Mouse (Mus musculus) midbrain, embryonic 12.5 days (tissue): ENCODE results near the gene Abca1. TPM values are rescaled to one million over a fixed set of nuclear protein-coding genes. Genes with fewer than 3 reads are reported as not detected.
A peak's percentile ranks its signal among the peaks of the same experiment; 100 is the strongest.

Experiments
- ATAC-seq: fragments of 200-750 bp; cut with Nextera tagmentation; 2 replicates; pipeline ENCODE4 v1.8.0; 2017; ENCODE audit warnings: low read depth, moderate TSS enrichment, moderate library complexity; ENCODE audit not compliant: low FRiP score
- H3K27ac ChIP-seq: fragments of 300-500 bp; sonication (generic); replicated peaks from 2 replicates; pipeline ENCODE4 v1.5.1; 2016; ENCODE audit warnings: mild to moderate bottlenecking
- H3K27me3 ChIP-seq: fragments of 300-500 bp; sonication (generic); 2 replicates; pipeline ENCODE4 v1.6.1; 2016; ENCODE audit warnings: mild to moderate bottlenecking
- H3K36me3 ChIP-seq: fragments of 300-500 bp; sonication (generic); 2 replicates; pipeline ENCODE4 v1.6.1; 2016
- H3K4me1 ChIP-seq: fragments of 300-500 bp; sonication (generic); 2 replicates; pipeline ENCODE4 v1.6.1; 2016
- H3K4me2 ChIP-seq: fragments of 300-500 bp; sonication (generic); replicated peaks from 2 replicates; pipeline ENCODE4 v1.6.1; 2016; ENCODE audit warnings: mild to moderate bottlenecking, moderate library complexity
- H3K4me3 ChIP-seq: fragments of 300-500 bp; sonication (generic); 2 replicates; pipeline ENCODE4 v1.5.1; 2016; ENCODE audit warnings: mild to moderate bottlenecking
- H3K9ac ChIP-seq: fragments of 300-500 bp; sonication (generic); replicated peaks from 2 replicates; pipeline ENCODE4 v1.6.1; 2016; ENCODE audit warnings: mild to moderate bottlenecking, moderate library complexity
- H3K9me3 ChIP-seq: fragments of 300-500 bp; sonication (generic); 2 replicates; pipeline ENCODE4 v1.6.1; 2016; ENCODE audit warnings: mild to moderate bottlenecking
- WGBS: fragments of 180-500 bp; shearing (Covaris S2); methylation state at CpG from one replicate; pipeline ENCODE4 v1.1.7; 2016; 5-methylcytosine and 5-hydroxymethylcytosine counted together
- polyA plus RNA-seq: library from polyadenylated mRNA; unstranded; fragments of >200 nt; fragmentation: Nextera tagmentation; extraction: Ambion mirVana; gene quantifications from 2 replicates; pipeline ENCODE4 v1.2.1, GENCODE M21; 2016

Abca1 gene
- polyA plus RNA-seq, 1 experiment from 2014 or later = 9.2 TPM

DNA sequence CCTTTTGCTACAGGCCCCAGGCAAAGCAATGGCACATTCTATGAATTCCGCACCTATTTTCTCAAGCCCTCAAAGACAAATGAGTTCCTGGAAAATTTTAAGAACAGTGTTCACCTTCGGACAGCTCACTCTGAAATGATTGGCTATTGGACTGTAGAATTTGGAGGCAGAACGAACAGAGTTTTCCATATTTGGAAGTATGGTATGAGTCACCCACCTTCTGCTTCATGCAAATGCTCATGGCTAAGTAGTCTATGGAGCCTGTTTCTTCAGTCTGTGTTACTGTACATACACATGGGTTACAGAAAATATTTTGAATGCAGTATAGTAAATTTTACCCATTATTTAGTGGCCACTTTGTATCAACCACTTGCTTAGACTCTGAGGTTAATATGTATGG, 144.7 kb downstream of the Abca1 start:
- WGBS = 94% methylated on average over 3 of the region's 3 CpGs
- H3K4me3 ChIP-seq = no peak overlapping the region
- no peak overlapping the region for H3K9ac ChIP-seq
- peaks cover 12% of the 10 kb centered on the region; the same call in 1 of the 2 replicates for H3K9me3 ChIP-seq
- H3K27me3 ChIP-seq = peaks cover 3% of the 10 kb centered on the region; the same call in 1 of the 2 replicates
- H3K27ac ChIP-seq = no peak overlapping the region
- ATAC-seq = no peak
- no peaks in the 10 kb centered on the region for H3K4me1 ChIP-seq
- peaks cover 44% of the 10 kb centered on the region for H3K36me3 ChIP-seq
- H3K4me2 ChIP-seq = no peak overlapping the region

DNA sequence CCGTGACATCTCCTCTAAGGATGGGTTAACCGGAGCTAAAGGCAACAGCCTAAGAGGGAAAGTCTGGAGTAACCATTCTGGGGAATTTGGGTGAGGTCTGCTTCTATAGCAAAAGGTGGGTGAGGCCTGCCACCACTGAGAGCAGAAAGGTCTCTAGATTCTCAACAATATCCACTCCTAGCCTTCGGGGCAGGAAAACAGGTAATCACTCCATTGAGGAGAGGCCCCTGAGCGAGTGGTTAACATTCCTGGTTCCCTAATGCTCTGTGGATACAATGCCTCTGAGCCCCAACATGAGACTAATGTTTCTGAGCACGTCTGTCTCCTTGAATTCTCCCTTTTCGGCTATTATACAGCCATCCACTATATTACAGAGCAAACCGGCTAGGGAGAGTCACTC, 145.3 kb downstream of the Abca1 start:
- H3K4me2 ChIP-seq = no peak overlapping the region
- H3K27ac ChIP-seq = no peak overlapping the region
- WGBS = 95% methylated on average over 7 of the region's 7 CpGs
- no peak overlapping the region for H3K9ac ChIP-seq
- H3K36me3 ChIP-seq = peaks cover 38% of the 10 kb centered on the region
- no peak overlapping the region for H3K4me3 ChIP-seq
- no peak for ATAC-seq
- H3K4me1 ChIP-seq = no peaks in the 10 kb centered on the region
- H3K9me3 ChIP-seq = peaks cover 12% of the 10 kb centered on the region; the same call in 1 of the 2 replicates
- H3K27me3 ChIP-seq = peaks cover 3% of the 10 kb centered on the region; the same call in 1 of the 2 replicates

DNA sequence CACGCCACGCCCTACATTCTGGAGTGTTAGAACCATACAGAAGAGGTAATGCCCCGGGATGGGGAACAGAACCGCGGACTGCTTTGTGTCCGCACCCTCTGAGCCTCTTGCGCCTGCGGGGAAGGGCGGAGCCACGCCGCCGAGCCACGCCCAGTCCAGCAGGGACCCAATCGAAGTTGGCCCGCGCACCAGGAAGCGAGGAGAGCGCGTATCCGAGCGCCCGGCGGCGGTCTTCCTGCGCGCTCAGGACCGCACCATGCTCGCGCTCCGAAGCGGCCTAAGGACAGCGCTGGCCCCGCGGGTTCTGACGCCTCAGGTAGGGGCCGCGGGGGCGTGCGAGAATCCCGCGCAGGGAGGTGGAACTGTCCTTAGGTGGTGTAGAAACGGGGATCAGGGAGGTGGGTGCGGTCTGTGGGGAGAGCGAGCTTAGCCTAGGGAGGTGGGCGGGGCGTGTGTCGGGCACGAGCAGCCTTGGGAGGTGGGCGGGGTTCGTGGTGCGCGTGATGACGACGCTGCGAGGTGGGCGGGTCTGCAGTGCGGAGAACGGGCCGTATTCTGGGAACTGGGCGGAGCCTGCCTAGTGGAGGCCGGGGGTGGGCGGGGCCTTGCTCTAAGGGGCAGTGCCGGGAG, 147.8 kb downstream of the Abca1 start, which contains the start of gene Nipsnap3b:
Gene Nipsnap3b (plus strand): TSS at position 149 of the 630 bp plus-strand sequence.
- under 1% methylated on average over 63 of the region's 63 CpGs for WGBS
- H3K27ac ChIP-seq = peak within 1 kb of the TSS; percentile 84
- peaks cover 22% of the 10 kb centered on the region for H3K36me3 ChIP-seq
- no peaks in the 10 kb centered on the region for H3K4me1 ChIP-seq
- peaks cover 3% of the 10 kb centered on the region; the same call in 1 of the 2 replicates for H3K27me3 ChIP-seq
- peak within 1 kb of the TSS; percentile 59 for H3K4me2 ChIP-seq
- ATAC-seq = peak; percentile 95
- H3K9me3 ChIP-seq = peaks cover 9% of the 10 kb centered on the region; the same call in 1 of the 2 replicates
- H3K4me3 ChIP-seq = peak within 1 kb of the TSS; percentile 80
- H3K9ac ChIP-seq = peak within 1 kb of the TSS; percentile 75

DNA sequence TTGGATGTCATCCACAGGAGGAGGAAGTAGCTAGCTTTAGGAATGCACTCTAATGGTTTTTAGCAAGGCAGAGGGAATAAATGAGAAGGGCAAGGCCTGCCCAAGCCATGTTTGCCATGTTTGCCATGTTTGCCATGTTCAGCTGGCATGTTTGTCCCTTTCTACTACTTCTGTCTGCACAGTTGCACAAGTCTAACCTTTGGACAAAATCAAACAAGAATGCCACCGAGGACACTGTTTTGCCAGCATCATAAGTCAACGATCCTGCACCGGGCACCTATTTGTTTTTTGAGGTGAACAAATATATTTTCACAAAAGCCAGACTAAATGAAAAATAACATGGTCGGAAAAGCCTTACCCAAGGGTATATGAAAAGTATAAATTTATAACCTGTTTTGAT, 149.8 kb downstream of the Abca1 start:
- Histone ChIP-seq H3K9me3 (no peaks in the 10 kb centered on the region), H3K4me2 (no peak overlapping the region), H3K27ac (no peak overlapping the region), H3K27me3 (peaks cover 3% of the 10 kb centered on the region; the same call in 1 of the 2 replicates), H3K36me3 (0 out of 2 replicates have a peak, but pooled peaks cover 6% of the 10 kb centered on the region), H3K4me3 (no peak overlapping the region), H3K9ac (no peak overlapping the region), H3K4me1 (no peaks in the 10 kb centered on the region)
- no peak for ATAC-seq
- 94% methylated on average over 4 of the region's 4 CpGs for WGBS

DNA sequence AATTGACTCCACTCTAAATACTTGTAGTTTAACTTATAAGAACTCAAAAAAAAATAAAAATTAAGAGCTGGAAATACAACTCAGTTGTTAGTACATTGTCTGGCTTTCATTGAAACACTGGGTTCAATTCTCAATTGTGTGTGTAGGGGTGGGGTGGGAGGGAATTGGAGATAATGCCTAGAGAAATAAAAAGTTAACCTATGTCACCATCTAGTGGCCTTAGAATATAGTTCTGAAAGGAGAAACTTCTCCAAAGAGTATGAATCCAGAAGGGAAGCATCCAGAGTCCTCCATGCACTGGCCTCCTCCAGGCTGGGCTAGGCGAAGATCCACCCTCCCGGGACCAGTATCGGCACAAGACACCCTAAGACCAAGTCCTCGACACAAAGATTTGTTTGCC, 150.5 kb downstream of the Abca1 start:
- WGBS = 67% methylated on average over 4 of the region's 4 CpGs

DNA sequence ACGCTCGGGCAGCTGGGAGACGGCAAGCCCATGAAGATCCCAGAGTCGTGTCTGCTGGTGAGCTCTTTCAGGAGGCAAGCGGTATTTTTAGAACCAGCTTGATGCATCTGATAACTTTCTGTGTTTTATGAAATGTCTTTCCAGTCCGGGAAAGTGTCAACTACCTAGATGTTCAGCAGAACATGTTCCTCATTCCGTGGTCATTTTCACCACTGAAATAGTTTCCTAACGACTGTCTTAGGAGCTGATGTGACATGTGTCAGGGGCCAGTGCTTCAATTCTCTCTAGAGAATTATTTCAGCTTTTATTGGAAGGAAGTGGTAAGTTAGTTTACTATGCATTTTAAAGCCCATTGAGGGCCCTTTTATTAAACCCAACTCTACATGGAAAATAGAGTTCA, 159.5 kb downstream of the Abca1 start:
- Histone ChIP-seq H3K4me1 (no peaks in the 10 kb centered on the region), H3K36me3 (no peaks in the 10 kb centered on the region), H3K4me2 (no peak overlapping the region), H3K9me3 (no peaks in the 10 kb centered on the region), H3K27me3 (no peaks in the 10 kb centered on the region), H3K27ac (no peak overlapping the region), H3K9ac (no peak overlapping the region), H3K4me3 (no peak overlapping the region)
- 89% methylated on average over 8 of the region's 8 CpGs for WGBS
- no peak for ATAC-seq

More for the DNA sequence above, 150.5 kb downstream of the Abca1 start:
- Histone ChIP-seq H3K27ac (no peak overlapping the region), H3K4me2 (no peak overlapping the region), H3K4me3 (no peak overlapping the region), H3K36me3 (0 out of 2 replicates have a peak, but pooled peaks cover 1% of the 10 kb centered on the region), H3K27me3 (peaks cover 3% of the 10 kb centered on the region; the same call in 1 of the 2 replicates), H3K9me3 (no peaks in the 10 kb centered on the region), H3K9ac (no peak overlapping the region), H3K4me1 (no peaks in the 10 kb centered on the region)
- no peak for ATAC-seq

DNA sequence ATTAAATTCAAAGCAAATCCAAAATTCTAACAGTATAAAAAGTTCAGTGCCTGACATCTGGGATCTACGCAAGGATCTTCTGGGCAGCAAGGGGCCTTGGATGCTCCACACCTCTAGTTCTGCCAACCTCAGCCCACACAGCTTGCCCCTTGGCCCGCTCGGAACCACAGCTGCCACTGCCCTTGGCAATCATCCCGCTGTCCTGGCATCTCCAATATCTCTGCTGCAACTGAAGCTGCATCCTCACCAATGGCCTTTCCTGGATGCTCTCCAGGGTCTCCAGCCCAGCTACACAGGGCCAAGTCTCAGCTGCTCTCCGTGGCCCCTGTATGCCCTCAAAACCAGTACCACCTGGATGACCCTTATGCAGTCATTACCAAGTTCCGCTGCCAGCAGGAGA, 160.2 kb downstream of the Abca1 start:
- no peak overlapping the region for H3K27ac ChIP-seq
- H3K36me3 ChIP-seq = no peaks in the 10 kb centered on the region
- H3K9ac ChIP-seq = no peak overlapping the region
- 95% methylated on average over 6 of the region's 6 CpGs for WGBS
- no peaks in the 10 kb centered on the region for H3K27me3 ChIP-seq
- no peak overlapping the region for H3K4me2 ChIP-seq
- no peaks in the 10 kb centered on the region for H3K4me1 ChIP-seq
- H3K4me3 ChIP-seq = no peak overlapping the region
- ATAC-seq = no peak
- H3K9me3 ChIP-seq = no peaks in the 10 kb centered on the region

DNA sequence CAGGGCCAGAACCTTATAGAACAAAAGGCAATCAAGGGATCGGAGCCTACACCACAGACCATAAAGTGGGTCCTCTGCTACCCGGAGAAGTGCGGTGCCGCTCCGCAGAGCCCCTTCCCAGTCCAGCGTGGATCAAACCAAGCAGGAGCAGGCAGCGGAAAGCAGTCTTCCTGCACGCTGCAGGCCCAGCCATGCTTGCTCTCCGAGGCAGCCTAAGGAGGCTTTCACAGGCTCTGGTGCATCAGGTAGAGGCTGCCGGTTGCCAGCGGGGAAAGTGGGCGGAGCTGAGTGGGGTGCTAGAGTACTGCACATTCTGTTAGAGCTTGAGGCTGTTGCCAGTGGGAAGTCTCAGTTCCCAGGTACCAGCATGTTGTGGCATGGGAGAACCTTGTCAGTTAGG, 170.4 kb downstream of the Abca1 start, which contains the start of gene Nipsnap3a:
Gene Nipsnap3a (plus strand): TSS at position 25 of the 400 bp plus-strand sequence.
- 33% methylated on average over 12 of the region's 12 CpGs for WGBS
- Histone ChIP-seq H3K4me2 (peak within 1 kb of the TSS; percentile 44), H3K36me3 (no peaks in the 10 kb centered on the region), H3K4me3 (peak within 1 kb of the TSS; percentile 28; the same call in 1 of the 2 replicates), H3K27ac (no peak within 1 kb of the TSS), H3K4me1 (no peaks in the 10 kb centered on the region), H3K27me3 (no peaks in the 10 kb centered on the region), H3K9me3 (no peaks in the 10 kb centered on the region), H3K9ac (no peak within 1 kb of the TSS)
- ATAC-seq = peak; percentile 68

DNA sequence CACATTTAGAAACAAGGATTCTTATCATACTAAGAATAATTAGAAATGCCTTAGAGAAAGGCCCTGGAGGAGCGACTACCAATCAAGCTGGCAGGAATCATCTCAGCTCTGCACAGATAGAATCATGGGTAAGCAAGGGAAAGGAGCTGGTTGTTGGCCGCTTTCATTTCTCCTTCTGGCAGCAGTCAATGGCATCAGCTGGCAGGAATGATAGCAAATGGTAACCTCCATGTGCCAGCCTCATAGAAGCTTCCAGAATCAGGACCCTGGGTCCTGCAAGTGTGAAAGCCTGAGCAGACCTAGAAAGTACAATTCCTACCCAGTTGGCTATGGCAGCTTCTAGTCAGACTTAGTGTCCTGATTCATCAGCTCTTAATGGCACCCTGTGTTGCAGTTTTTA, 173.4 kb downstream of the Abca1 start:
- Histone ChIP-seq H3K9me3 (no peaks in the 10 kb centered on the region), H3K36me3 (no peaks in the 10 kb centered on the region), H3K4me2 (no peak overlapping the region), H3K4me3 (no peak overlapping the region), H3K27me3 (no peaks in the 10 kb centered on the region), H3K27ac (no peak overlapping the region), H3K4me1 (no peaks in the 10 kb centered on the region), H3K9ac (no peak overlapping the region)
- WGBS = 88% methylated on average over 2 of the region's 2 CpGs
- no peak for ATAC-seq

DNA sequence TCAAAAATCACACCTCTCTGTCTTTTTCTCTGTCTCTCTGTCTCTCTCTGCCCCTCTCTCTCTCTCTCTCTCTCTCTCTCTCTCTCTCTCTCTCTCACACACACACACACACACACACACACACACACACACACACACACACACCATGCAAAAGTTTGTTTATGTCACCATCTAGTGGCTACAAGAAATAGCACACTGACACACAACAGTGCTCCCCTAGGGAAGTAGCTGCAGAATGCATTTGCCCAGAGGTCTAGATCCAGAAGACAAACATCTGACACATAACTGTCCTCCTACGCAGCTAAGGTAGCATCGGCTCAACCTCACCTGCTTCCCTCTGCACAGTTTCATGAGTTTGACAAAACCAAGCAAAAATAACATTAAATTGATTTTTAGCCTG, 174.5 kb downstream of the Abca1 start:
- no peak overlapping the region for H3K4me2 ChIP-seq
- H3K36me3 ChIP-seq = no peaks in the 10 kb centered on the region
- H3K9ac ChIP-seq = no peak overlapping the region
- 70% methylated on average over 2 of the region's 2 CpGs for WGBS
- no peak overlapping the region for H3K27ac ChIP-seq
- H3K9me3 ChIP-seq = no peaks in the 10 kb centered on the region
- ATAC-seq = peak; percentile 45; the same call in 1 of the 2 replicates
- H3K4me3 ChIP-seq = no peak overlapping the region
- H3K4me1 ChIP-seq = no peaks in the 10 kb centered on the region
- H3K27me3 ChIP-seq = no peaks in the 10 kb centered on the region
